Mouse (Mus musculus) liver, postnatal 0 days (tissue): ENCODE measurements around the gene Zfp688.
"Not testable (repeated sequence)": the region's sequence is repeated elsewhere in the genome, so short reads cannot be mapped to it uniquely, and the experiment has no call there.

Experiments used
- CTCF ChIP-seq: sonication (generic); IDR thresholded peaks from 2 replicates; pipeline ENCODE4 v1.5.1; 2016; ENCODE audit warnings: antibody characterized with exemption, low read depth
- EP300 ChIP-seq: IDR thresholded peaks from 2 replicates; pipeline ENCODE4 v1.6.1; 2016; ENCODE audit warnings: antibody characterized with exemption, low read depth, mild to moderate bottlenecking

- TF ChIP-seq CTCF, EP300: not testable (repeated sequence)
Observed at GRCm38 (mm10) chr7:127459311-127459710, 37.4 kb upstream of the Zfp688 start, which contains the start of gene Prr14.
